Mouse (Mus musculus) left cerebral cortex, adult 18-20 months (tissue): ENCODE measurements at regions not wholly inside any gene's neighbourhood (a gene's known extent, or its start where the extent isn't known, plus 50 kb on each side); places are given as distances from the start of the nearest gene placed in this dataset.

ENCODE experiments used
- DNase-seq, 2 experiments: peaks; one replicate each; pipeline ENCODE4 v3.0.0; 2021 to 2022; ENCODE audit warnings: low spot score in 2 of 2, mixed read lengths in 1 of 2

DNA sequence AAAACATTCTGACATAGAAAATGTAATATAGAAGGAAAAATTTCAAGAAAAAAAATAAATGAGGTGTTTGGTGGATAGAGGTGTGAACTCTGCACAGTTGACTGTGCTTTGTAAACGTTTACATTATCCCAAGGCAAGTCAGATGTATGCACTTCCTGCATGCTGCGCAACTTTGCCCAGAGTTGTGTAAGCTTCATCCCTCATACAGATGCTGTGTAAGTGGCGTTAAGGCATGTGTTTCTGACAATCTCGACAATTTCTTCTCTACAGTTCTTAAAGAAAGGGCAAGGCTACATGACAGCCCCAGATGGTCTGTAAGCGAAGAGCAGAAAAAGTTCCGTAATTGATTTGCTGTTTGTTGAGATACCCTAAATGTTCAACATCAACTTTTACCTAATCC is 476.6 kb upstream of the Pitx2 start:
- DNase-seq: no peak

DNA sequence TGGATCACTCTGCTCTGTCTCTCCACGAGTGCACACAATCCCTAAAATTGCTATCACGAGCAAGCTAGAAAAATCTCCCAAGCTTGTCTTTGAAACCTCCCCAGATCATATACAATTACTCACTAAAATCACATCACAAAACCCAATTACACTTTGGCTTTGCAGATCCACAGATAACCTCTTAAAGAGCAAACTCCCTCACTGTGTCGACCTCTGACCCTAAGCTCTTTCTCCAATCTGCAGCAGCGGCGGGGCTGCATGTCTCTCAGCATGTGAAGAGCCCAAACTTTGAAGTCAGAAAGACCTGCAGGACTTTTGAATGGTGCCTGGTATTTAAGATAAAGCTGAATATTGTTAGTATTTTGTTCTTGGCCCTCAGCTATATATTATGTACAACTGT is 479.4 kb upstream of the Pitx2 start:
- DNase-seq: no peak

DNA sequence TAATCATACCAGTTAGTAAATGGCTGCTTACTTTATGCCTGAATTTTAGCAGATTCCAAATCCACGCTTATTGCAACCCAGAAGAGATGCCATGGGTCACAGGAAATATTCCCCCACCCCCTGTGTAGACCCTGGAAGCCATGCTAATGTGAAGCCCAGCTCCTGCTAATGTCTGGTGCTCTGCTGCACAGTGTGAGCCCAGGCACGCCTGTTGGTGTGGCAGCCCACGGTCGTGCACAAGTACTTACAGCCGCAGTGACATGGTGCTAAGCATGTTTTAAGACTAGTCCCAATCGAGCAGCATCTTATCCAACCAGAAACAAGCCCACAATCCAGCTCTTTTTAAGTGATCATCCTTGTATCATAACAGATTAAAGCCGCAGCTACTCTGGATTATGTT is 480.5 kb upstream of the Pitx2 start:
- no peak for DNase-seq

DNA sequence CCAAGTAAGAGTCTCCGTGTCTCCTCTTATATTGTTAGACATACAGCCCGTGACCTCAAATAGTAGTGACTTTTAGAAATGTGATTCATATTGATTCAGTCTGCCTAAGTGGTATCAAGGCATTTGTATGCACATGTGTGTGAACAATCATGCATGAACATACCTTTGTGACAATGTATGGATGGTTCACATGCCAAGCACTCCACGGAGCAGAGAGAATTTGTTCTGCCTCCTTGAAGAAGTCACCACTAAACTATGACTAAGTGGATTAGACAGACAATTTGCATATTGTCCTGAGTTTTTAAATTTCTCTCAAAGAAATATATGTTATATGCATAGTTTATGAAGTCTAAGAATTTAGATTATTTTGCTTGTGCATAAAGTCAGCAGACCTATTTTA is 492.4 kb upstream of the Pitx2 start:
- DNase-seq: no peak

- DNase-seq: no peak
These were observed 531.1 kb upstream of the Pitx2 start for GRCm38 (mm10) chr3:128668468-128669127.

DNA sequence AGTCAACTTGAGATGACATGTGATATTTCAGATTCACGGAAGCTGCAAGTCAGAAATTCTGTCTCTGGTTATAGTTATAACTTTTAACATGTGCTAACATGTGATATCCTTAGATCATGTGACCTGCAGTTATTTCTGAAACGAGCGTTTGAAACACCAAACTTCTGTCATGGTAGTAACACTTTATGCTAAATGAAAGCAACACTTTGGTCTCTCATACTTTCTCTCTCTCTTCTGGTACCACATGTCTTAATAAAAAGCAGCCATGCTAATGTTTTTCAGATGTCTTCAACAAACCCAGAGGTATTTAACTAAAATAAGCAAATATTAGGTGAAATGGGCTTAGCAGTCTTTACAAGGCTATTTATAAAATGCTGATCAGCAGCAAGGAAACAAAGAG is 534.5 kb upstream of the Pitx2 start:
- DNase-seq: no peak

DNA sequence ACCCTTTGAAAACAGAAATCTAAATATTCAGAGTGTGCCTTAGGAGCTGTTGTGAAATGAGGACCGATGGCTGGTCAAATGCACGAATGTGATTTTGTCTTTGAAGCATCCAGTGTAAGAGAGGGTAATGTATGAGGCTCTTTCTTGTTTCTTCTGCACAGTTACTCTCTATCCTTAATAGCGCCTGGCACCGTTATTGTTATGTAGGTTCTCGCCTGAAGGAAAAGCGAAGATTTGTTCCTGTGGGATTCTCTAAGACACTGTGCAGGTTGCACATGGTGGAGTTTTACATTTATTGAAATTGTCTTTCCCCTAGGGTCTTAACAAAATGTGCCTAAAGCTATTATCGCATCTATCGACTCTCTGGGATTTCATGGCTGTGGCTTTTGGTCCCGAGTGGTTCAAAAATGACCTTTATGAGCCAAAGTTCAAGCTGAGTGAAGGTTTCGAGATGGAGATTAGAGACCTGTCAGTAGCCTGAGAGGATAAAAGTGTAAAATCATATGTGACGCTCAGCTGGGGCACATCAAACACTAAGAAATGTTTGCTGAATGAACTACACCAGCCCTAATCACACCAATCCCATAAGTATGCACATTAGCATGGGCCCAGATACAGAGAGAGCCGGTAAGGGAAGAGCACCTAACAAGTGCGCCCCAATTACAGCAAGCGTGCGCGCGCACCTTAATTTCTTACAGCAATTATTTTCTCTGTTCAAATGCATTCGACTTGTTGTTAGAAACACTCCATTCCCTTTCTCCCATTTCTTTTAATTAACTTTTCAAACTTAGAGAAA is 562.5 kb upstream of the Pitx2 start:
- no peak for DNase-seq

GRCm38 (mm10) chr3:128627696-128628095 is 572.0 kb upstream of the Pitx2 start:
- no peak for DNase-seq

DNA sequence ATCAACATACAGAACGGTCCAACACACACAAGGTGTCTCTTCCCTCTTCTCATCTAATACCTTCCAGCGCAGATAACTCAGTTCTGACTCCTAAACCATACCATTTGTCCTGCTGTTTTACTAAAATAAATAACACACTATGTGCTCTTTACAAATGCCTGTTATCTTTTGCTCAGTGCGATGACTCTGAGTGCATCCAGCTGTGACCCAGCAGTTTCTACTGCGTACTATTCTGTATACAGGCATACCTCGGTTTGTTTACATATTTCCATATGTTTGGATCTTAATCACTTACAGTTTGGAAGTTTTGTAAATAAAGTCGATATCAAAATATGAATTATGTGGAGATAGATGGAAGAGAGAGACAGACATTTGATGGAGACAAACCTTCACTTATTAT is 583.0 kb upstream of the Pitx2 start:
- DNase-seq: no peak

GRCm38 (mm10) chr3:128613657-128614056 is 586.0 kb upstream of the Pitx2 start:
- no peak for DNase-seq

- DNase-seq: no peak
These were observed 588.9 kb upstream of the Pitx2 start for GRCm38 (mm10) chr3:128610731-128611130.

DNA sequence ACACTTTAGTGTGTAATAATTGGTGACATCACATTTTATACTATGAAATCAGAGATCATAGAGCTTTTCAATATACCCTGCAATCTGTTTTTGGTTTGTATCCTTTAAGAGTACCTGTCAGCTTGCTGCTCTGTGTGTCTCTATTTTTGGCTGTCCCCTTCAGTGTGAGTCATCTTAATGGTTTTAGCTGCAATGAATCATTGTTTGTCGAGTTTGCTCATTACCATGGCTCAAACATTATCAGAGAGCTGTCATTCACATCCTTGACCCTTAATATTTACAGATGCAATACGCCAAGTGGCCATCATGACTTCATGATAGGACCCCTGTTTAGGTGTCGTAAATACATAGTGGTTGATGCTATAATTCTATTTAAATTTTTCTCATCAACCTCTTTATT is 591.0 kb upstream of the Pitx2 start:
- no peak for DNase-seq

GRCm38 (mm10) chr3:128575339-128576129 is 624.1 kb upstream of the Pitx2 start:
- no peak for DNase-seq

DNA sequence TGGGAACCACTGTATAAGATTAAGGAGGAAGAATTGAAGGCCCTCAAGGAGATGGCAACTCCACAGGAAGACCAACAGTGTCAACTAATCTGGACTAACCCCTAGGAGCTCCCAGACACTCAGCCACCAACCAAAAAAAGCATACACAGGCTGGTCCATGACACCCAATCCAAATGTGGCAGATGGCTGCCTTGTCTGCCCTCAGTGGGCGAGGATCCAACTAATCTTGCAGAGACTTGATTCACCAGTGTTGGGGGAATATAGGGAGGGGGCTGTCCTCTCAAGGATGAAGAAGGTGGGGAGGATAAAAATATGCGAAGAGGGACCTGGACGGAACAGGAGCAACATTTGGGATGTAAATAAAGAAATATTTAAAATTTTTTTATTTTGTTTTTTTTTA is 629.1 kb upstream of the Pitx2 start:
- DNase-seq: no peak

- DNase-seq: no peak
These were observed 634.3 kb upstream of the Pitx2 start for GRCm38 (mm10) chr3:128565386-128565785.

DNA sequence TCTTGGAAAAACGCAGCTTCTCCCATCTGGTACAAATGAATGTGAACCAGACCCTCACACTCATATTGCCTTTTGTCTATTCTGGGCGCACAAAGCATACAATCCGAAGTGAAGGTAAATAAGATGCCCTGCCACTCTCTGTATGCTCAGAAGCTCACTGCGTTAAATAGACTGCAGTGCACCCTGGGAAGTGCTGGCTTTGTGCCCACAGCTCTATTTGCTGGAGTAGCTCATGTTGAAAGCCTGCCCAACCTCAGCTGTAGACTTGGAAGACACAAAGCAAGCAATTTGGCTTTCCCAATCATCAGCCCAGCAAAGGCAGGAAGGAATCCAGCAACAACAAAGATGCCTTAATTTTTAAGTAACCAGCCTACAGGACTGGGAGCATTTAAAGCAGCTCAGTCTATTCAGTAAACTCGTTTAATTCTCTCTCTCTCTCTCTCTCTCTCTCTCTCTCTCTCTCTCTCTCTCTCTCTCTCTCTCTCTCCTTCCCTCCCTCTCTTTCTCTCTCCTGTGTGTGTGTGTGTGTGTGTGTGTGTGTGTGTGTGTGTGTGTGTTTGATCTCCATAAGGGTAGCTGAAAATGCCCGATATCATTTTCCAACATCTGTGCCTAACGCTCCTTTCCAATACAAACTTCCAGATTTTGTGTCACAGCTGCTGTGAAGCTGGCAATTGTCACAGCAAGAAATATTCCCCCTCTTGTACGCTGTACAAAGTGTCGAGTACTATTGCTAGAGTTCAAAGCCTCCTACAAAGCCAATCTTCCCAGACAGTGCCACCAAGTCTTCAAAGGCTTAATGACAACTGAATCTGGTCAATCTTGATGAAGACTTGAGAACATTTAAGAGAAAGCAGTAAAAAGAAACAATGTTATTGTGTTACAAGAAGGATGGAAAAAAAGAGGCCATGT is 650.5 kb upstream of the Fam241a start:
- DNase-seq: peak; percentile 61 to 71

- DNase-seq: peak in 1 of 2 experiments; percentile 12
These were observed 629.3 kb upstream of the Fam241a start for GRCm38 (mm10) chr3:128525427-128525826.

GRCm38 (mm10) chr3:128520671-128521103 is 624.6 kb upstream of the Fam241a start:
- peak; percentile 6 to 46 for DNase-seq

GRCm38 (mm10) chr3:128519913-128520316 is 623.8 kb upstream of the Fam241a start:
- DNase-seq: peak; percentile 26 to 65

DNA sequence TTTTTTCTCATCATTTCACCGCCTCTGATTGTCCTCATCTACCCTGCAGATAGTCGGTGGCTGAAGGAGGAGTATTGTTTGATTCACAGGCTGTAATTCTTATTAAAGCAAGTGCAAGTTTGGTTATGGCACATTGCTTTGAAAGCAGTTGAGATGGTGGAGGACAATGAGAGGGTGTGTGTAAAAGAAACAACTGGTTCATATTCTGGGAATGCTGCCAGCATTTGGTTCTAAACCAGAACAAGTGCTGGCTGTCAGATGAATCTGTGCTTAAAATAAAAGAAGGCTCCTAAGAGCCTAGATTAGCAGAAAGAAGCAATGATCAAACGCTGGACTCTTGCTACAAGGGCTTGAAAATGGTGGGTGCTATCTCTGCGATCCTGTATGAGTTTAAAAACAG is 622.7 kb upstream of the Fam241a start:
- DNase-seq: peak; percentile 42 to 47

GRCm38 (mm10) chr3:128471111-128471510 is 575.0 kb upstream of the Fam241a start:
- peak in 1 of 2 experiments; percentile 1 for DNase-seq
